Mouse (Mus musculus) brain, adult 2 months (tissue): ENCODE measurements around the gene Tmem45b.

Source experiments
- DNase-seq: peaks from one replicate; pipeline ENCODE4 v3.0.0; 2011; ENCODE audit warnings: low read depth, low spot score

The Tmem45b gene

DNA sequence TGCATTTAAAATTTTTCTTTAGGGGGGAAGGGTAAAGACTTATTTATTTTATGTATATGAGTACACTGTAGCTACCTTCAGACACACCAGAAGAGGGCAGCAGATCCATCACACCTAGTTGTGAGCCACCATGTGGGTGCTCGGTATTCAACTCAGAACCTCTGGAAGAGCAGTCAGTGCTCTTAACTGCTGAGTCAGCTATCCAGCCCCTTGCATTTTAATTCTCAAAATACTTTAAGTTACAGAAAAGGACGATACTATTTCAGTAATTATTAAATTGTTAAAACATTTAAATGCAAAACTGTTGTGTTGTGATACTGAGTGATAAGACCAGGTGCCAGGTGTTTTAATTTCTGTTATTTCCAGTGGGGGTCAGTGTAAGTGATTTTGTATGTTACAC lies 60.0 kb downstream of the Tmem45b start:
- no peak for DNase-seq

DNA sequence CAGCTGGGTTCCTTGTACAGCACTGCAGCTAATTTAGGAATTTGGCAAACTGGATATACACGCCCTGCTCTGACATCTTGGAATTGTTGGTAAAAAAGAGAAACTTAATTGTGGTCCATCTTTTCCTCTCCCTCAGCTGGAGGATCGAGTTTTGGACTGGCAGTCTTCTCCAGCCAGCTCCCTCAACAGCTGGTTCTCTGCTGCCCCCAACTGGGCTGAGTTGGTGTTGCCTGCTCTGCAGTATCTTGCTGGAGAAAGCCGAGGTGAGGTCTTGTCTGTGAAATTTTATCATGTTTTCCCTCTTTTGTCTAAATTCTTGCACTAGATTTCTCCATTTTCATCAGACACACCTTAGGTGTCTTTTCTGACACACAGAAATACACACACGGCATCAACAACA lies 63.8 kb downstream of the Tmem45b start:
- DNase-seq: peak; percentile 73

DNA sequence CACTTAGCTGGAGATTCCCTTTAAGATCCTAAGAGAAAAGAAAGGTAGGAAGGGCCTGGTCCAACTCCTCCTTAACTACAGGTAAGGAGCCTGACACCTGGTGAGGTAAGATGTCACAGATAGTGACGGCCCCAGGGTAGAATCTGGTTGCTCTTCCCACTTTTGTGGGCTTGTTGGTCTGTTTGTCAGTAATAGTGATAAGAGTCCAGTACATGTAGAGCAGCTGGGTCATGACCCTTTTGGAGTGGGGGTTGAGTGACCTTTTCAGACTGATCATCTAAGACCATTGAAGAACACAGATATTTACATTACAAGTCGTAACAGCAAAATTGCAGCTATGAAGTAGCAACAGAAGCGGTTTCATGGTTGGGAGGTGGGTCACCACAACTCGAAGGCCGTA lies 77.1 kb downstream of the Tmem45b start:
- no peak for DNase-seq

- DNase-seq: peak; percentile 34
Observed at GRCm38 (mm10) chr9:31386368-31387180, 77.7 kb downstream of the Tmem45b start.

DNA sequence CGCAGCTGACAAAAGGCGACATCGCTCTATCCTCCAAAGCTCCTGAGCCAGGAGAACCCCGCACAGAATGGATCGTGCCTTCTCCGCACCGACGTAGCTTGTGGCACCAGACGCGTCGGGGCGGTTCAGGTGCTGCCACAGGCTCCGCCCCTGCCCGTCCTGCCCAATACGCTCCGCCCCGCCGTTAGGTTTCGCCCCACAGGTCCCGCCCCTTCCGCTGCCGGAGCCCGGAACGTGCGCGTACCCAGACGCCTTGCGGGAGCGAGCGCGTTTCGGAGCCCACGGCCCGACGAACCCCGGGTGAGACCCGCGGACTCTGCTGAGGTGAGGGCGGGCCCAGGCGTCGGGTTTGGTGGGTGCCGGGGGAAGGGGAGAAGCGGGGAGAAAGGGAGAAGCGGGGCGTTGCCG lies 78.3 kb downstream of the Tmem45b start, which contains the start of gene Nfrkb:
TSS of gene Nfrkb (plus strand) at position 246 of the 408 bp plus-strand sequence.
- DNase-seq: peak; percentile 97

DNA sequence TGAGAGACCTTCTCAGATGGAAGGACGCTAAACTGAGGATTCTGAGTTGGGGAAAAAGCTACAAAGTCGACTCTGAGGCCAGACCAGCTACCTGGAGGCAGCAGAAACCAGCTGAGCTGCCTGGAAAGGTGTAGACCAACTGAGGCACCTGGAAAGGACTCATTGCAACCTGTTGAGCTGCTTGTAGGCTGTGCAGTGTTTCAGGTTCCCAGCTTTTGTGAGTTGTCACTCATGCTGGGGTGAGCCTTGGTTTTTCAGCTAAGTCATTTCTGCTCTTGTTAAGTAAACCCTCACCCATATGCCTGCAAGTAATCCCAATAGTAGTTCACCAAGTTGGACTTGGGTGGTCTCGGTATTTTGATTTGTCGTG lies 78.8 kb downstream of the Tmem45b start:
- DNase-seq: peak; percentile 20

GRCm38 (mm10) chr9:31384786-31385499 lies 79.3 kb downstream of the Tmem45b start:
- peak; percentile 39 for DNase-seq

GRCm38 (mm10) chr9:31376661-31377060 lies 87.6 kb downstream of the Tmem45b start:
- no peak for DNase-seq
